Mouse (Mus musculus): ENCODE data around the gene Baiap2.

Gene Baiap2

GRCm38 (mm10) chr11:120047531-120048251 is 105.1 kb downstream of the Baiap2 start:
- DNase-seq = no peak

DNA sequence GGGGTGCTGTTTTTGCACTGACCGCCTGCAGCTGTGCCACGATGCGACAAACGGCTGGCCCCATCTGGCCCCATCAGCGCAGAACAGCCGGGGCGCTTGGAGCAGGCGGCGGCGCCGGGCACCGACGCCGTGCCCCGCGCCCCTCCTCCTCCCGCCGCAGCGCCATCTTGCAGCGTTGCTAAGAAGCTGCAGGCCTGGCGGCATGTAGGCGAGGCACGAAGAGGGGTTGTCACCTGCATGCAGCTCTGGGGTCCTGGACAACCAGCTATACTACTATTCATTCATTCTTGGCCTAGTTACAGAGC is 105.6 kb downstream of the Baiap2 start:
- peak in 1 of 2 experiments; percentile 22 for DNase-seq

- DNase-seq = no peak
Measured at GRCm38 (mm10) chr11:120049067-120049466, 106.5 kb downstream of the Baiap2 start.

DNA sequence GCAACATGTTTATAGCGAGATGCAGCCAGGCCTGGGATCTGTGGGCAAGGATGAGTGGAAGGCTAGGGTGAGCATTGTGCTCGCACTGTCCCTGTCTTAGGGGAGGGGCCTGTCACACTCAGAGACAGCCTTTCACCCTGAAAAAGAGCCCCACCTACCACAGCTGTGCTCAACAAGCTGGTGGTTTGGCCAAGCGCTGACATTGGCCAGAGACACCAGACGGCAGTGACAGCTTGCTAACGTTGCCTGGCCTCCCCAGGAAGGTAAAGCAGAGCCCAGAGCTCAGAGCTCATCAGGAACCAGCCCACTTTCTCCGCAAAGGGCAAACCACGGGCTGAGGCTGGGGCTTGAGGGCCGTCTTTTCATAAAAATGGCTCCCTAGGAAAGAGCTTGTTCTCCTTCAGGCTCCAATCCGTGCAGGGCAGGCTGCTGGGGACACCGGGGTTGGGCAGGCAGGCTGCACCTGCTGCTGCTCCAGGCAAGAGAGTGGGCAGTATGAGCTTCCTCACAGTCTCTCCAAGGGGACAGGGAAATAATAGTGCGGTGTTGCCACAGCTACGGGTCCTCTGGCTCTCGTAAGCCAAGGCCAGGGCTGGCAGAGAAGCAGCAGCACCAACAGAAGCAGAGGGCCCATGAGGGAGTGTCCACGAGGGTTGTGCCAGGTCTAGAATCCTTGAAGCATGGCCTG is 108.7 kb downstream of the Baiap2 start:
- DNase-seq = no peak

DNA sequence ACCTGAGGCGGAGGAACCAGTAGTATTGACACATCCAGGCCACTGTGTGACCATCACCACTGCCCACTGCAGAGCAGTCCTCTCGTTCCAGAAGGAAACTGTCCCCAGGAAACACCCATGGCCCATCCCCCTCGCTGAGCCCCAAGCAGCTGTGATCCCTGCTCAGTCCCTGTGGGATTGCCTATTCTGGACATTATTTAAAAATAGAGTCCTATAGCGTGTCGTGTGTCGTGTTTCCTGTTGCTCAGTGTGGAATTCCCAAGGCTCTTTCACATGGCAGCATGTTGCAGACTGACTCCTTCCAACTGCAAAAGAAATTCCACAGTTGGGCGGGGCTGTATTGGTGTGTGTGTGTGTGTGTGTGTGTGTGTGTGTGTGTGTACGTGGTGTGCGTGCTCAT is 109.7 kb downstream of the Baiap2 start:
- DNase-seq = peak; percentile 45 to 67

DNA sequence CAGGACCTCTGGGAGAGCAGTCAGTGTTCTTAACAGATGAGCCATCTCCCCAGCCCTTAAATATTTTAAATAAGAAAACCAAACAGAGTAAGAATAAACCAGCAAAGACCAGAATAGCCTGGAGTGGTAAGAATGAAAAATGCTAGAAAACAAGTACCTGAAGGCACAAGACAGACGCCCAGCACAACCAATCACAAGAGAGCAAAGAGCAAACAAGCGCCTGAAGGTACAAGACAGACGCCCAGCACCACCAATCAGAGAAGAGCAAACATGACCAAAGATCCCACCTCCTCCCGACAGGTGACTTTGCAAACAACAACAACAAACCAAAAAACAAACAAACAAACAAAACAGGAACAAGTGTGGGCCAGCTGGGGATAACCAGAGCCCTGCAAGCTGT is 111.3 kb downstream of the Baiap2 start:
- DNase-seq = no peak

DNA sequence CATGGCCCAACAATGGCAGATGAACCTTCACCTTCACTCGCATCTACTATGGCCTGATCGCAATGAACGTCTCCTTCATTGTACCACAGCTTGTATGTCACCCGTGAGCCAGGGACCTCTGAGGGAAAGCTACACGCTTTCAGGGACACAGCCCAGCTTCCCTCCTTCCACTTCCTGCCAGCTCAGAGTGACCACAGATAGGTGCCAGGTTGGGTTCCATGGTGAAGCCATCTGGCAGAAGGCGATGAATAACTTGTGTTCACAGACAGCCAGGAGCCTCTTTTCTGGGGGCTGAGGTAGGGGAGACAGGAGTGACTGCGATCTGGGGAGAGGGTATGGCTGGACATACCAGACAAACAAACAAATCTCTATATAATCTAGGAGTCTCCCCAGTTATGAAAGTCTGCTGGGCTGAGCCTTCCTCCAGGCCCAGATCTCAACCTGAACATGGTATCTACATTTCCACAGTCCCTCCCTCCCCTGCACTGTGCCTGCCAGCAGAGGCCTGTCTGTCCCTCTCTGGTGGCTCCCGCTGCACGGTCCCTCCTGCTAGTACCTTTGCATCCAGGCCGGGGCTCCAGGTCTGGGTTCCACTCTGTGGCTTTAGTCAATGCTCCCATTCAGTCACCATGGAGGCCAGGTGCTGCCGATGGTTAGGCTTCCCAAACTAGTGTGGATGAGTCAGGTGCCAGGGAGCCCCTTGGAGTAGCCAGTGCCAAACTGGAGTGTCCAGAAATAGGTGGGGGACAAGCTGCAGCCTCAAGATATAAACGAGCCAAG is 113.6 kb downstream of the Baiap2 start:
- DNase-seq = no peak
